ENCODE assay signal across 8 mouse cellular contexts in the genomic region with DNA sequence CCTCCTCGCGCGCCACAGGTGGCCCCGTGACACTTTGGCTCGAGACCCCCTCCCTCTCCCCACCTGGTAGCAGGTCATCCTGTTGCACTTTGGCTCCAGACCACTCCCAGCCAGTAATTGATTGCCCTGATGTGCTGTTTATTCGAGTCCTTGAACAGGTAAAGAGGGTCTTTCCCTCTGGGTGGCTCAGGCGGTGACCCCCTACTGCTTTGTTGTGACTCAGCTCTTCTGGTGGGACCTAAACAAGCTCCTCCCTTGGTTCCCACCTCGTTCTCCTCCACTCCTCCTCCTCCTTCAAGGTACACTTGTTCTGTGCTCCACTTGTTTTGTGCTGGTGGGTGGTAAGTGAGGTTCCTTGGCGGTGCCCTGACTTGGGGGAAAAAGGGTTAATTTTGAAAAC. TPM values are rescaled to one million over a fixed set of nuclear protein-coding genes. Genes with fewer than 3 reads are reported as not detected.
DNase-seq lines count a peak whose midpoint lies in the region; ATAC-seq lines count a peak whose summit lies in the region.

No protein-coding gene starts in this region.

- no peak overlapping the region for H3K9ac ChIP-seq in kidney, embryonic 14.5 days (ENCODE audit: low read depth, low read length)
- no peak overlapping the region for H3K9ac ChIP-seq in hindbrain, embryonic 12.5 days
- no peak overlapping the region for H3K9ac ChIP-seq in midbrain, embryonic 14.5 days (replicated peaks; ENCODE audit: low read length)

- no peak for ATAC-seq in kidney, embryonic 14.5 days (ENCODE audit: low FRiP score, low TSS enrichment)
- ATAC-seq in hindbrain, embryonic 12.5 days (ENCODE audit: low FRiP score): no peak
- no peak for ATAC-seq in midbrain, embryonic 14.5 days (ENCODE audit: low FRiP score, low TSS enrichment)

- peak overlapping the region; percentile 12; the same call in 1 of the 2 replicates for H3K4me3 ChIP-seq in kidney, embryonic 14.5 days (ENCODE audit: low read length)
- no peak overlapping the region for H3K4me3 ChIP-seq in hindbrain, embryonic 12.5 days
- H3K4me3 ChIP-seq in midbrain, embryonic 14.5 days (replicated peaks; ENCODE audit: low read depth, low read length): no peak overlapping the region

- H3K27ac ChIP-seq in kidney, embryonic 14.5 days (ENCODE audit: low read depth, low read length): no peak overlapping the region
- no peak overlapping the region for H3K27ac ChIP-seq in hindbrain, embryonic 12.5 days
- H3K27ac ChIP-seq in midbrain, embryonic 14.5 days (replicated peaks; ENCODE audit: low read depth, low read length): no peak overlapping the region

- 39% methylated on average over 5 of the region's 9 CpGs for WGBS in kidney, embryonic 14.5 days
- WGBS in hindbrain, embryonic 12.5 days: 31% methylated on average over 9 of the region's 9 CpGs
- whole genome bisulfite sequencing in midbrain, embryonic 14.5 days: 44% methylated on average over 9 of the region's 9 CpGs

- DNase-seq in kidney, adult 18-20 months: no peak
- peak; percentile 2 for DNase-seq in brain, adult 2 months (ENCODE audit: low read depth, low spot score)
- no peak for DNase-seq in midbrain, embryonic 14.5 days
- DNase-seq in adrenal gland, postnatal 10 days: no peak
- no peak for DNase-seq in adrenal gland, adult (ENCODE audit: inconsistent age in 2 of 2, low spot score in 1 of 2)
- DNase-seq in adrenal gland, adult 8-10 months: no peak

- H3K36me3 ChIP-seq in kidney, embryonic 14.5 days (ENCODE audit: control insufficient read depth, insufficient read depth, low read length): no peaks in the 10 kb centered on the region; the same call in 1 of the 2 replicates
- H3K36me3 ChIP-seq in hindbrain, embryonic 12.5 days: no peaks in the 10 kb centered on the region
- H3K36me3 ChIP-seq in midbrain, embryonic 14.5 days (ENCODE audit: control insufficient read depth, insufficient read depth, low read length): no peaks in the 10 kb centered on the region

- H3K4me1 ChIP-seq in kidney, embryonic 14.5 days (ENCODE audit: control insufficient read depth, insufficient read depth, low read length): no peaks in the 10 kb centered on the region
- no peaks in the 10 kb centered on the region for H3K4me1 ChIP-seq in hindbrain, embryonic 12.5 days
- H3K4me1 ChIP-seq in midbrain, embryonic 14.5 days (ENCODE audit: control insufficient read depth, insufficient read depth, low read length): no peaks in the 10 kb centered on the region

- H3K9me3 ChIP-seq in kidney, embryonic 14.5 days (ENCODE audit: control insufficient read depth, low read length): no peaks in the 10 kb centered on the region
- no peaks in the 10 kb centered on the region for H3K9me3 ChIP-seq in hindbrain, embryonic 12.5 days (replicated peaks)
- H3K9me3 ChIP-seq in midbrain, embryonic 14.5 days (ENCODE audit: control insufficient read depth, low read length): no peaks in the 10 kb centered on the region

- H3K27me3 ChIP-seq in kidney, embryonic 14.5 days (ENCODE audit: control insufficient read depth, insufficient read depth, low read length): no peaks in the 10 kb centered on the region
- no peaks in the 10 kb centered on the region for H3K27me3 ChIP-seq in hindbrain, embryonic 12.5 days
- H3K27me3 ChIP-seq in midbrain, embryonic 14.5 days (ENCODE audit: control insufficient read depth, insufficient read depth, low read length): no peaks in the 10 kb centered on the region

- H3K4me2 ChIP-seq in kidney, embryonic 14.5 days (replicated peaks; ENCODE audit: low read depth, low read length): peak overlapping the region; percentile 64
- peak overlapping the region; percentile 85 for H3K4me2 ChIP-seq in hindbrain, embryonic 12.5 days (replicated peaks)
- peak overlapping the region; percentile 79 for H3K4me2 ChIP-seq in midbrain, embryonic 14.5 days (ENCODE audit: low read length)

RNA-seq across cellular contexts. Expression of a gene that starts 1.8 kb away (rescaled TPM):
- polyA plus RNA-seq in kidney, embryonic 14.5 days (2014; fragmentation: Nextera tagmentation; extraction: Ambion mirVana): 34.1 and 35.3 TPM in 2 replicates
- polyA plus RNA-seq in hindbrain, embryonic 12.5 days (2016; fragmentation: Nextera tagmentation; extraction: Ambion mirVana): 17.2 and 21.9 TPM in 2 replicates
- 11.1 and 11.9 TPM in 2 replicates for polyA plus RNA-seq in midbrain, embryonic 14.5 days (2014; fragmentation: Nextera tagmentation; extraction: Ambion mirVana)
- total RNA-seq in adrenal gland, postnatal 10 days (2021): 10 to 100 TPM; 10.9 to 13.6 TPM
- total RNA-seq in adrenal gland, adult 8-10 months (2022): 10 to 100 TPM in 1 of 4 experiments, 1 to 10 TPM in 3; 7.4 to 13.6 (median 8.5) TPM
